8 mouse cellular contexts compared by ENCODE assay signal in the genomic region with DNA sequence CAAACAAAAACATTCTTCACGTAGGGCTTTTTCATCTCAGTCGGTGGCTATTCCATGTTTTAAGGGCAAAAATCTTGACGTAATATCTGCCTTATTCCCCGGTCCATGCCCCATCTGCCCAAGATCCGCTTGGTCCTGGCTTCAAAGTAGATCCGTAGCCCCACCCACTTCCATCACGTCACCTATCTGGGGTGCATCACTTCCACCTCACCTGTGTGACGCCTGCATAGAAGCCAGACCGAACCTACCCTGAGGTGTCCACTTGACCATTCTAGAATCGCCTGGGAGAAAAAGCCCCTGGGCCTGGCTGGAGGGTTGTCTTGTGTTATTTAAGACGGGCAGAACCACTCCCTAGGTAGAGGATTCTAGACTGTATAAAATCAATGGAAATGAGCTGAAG. TPM values are rescaled to one million over a fixed set of nuclear protein-coding genes. Genes with fewer than 3 reads are reported as not detected.
A peak's percentile ranks its signal among the peaks of the same experiment; 100 is the strongest.
DNase-seq lines count a peak whose midpoint lies in the region; ATAC-seq and TF ChIP-seq lines count a peak whose summit lies in the region.

No protein-coding gene starts in this region.

- no peaks in the 10 kb centered on the region for H3K9me3 ChIP-seq in megakaryocyte, embryonic 14.5 days
- no peaks in the 10 kb centered on the region for H3K9me3 ChIP-seq in heart, embryonic 15.5 days (replicated peaks)
- no peaks in the 10 kb centered on the region for H3K9me3 ChIP-seq in stomach, embryonic 14.5 days (ENCODE audit: control insufficient read depth, low read depth, low read length)

- peaks cover 23% of the 10 kb centered on the region for H3K36me3 ChIP-seq in megakaryocyte, embryonic 14.5 days (replicated peaks; ENCODE audit: low read length)
- H3K36me3 ChIP-seq in heart, embryonic 15.5 days: no peaks in the 10 kb centered on the region
- no peaks in the 10 kb centered on the region for H3K36me3 ChIP-seq in liver, adult 2 months (ENCODE audit: control insufficient read depth, insufficient read depth, low read length)
- H3K36me3 ChIP-seq in stomach, embryonic 14.5 days (ENCODE audit: control insufficient read depth, insufficient read depth, low read length): no peaks in the 10 kb centered on the region

- no peak for TF ChIP-seq POLR2A in liver, adult 2 months (IDR thresholded peaks at IDR 0.05; ENCODE audit: extremely low read depth, insufficient read depth, low read length)

- no peak for TF ChIP-seq CTCF in liver, adult 2 months (IDR thresholded peaks at IDR 0.05; ENCODE audit: low read depth, low read length)

- peak; percentile 69 for DNase-seq in cerebellum, adult 8-10 months
- no peak for DNase-seq in liver, adult 2 months (ENCODE audit: extremely low read depth, low read depth, low spot score)
- DNase-seq in ovary, postnatal 36 days (ENCODE audit: low spot score): no peak
- DNase-seq in gastrocnemius, postnatal 4 days (ENCODE audit: low spot score in 2 of 2): no peak

- no peak for ATAC-seq in megakaryocyte, adult 5-6 weeks (ENCODE audit: poor library complexity, severe bottlenecking)
- ATAC-seq in heart, embryonic 15.5 days (replicated peaks; ENCODE audit: insufficient number of reproducible peaks, insufficient read depth, low FRiP score, low read depth): no peak
- ATAC-seq in stomach, embryonic 14.5 days (ENCODE audit: insufficient number of reproducible peaks, insufficient read depth, low FRiP score, low read depth): peak; percentile 33; the same call in 1 of the 2 replicates

- peaks cover 62% of the 10 kb centered on the region for H3K4me1 ChIP-seq in megakaryocyte, embryonic 14.5 days
- H3K4me1 ChIP-seq in heart, embryonic 15.5 days (replicated peaks): peaks cover 37% of the 10 kb centered on the region
- H3K4me1 ChIP-seq in liver, adult 2 months (ENCODE audit: control insufficient read depth, insufficient read depth, low read length): peaks cover 7% of the 10 kb centered on the region
- H3K4me1 ChIP-seq in stomach, embryonic 14.5 days (ENCODE audit: control insufficient read depth, insufficient read depth, low read length): peaks cover 12% of the 10 kb centered on the region

- H3K27me3 ChIP-seq in megakaryocyte, embryonic 14.5 days (replicated peaks): peaks cover 2% of the 10 kb centered on the region
- H3K27me3 ChIP-seq in heart, embryonic 15.5 days: no peaks in the 10 kb centered on the region
- no peaks in the 10 kb centered on the region for H3K27me3 ChIP-seq in liver, adult 2 months (ENCODE audit: control insufficient read depth, insufficient read depth, low read length)
- no peaks in the 10 kb centered on the region for H3K27me3 ChIP-seq in stomach, embryonic 14.5 days (ENCODE audit: control insufficient read depth, insufficient read depth, low read length)

- WGBS in heart, embryonic 15.5 days: 30% methylated on average over 11 of the region's 11 CpGs
- WGBS in liver, adult 2 months: 42% methylated on average over 11 of the region's 11 CpGs
- WGBS in stomach, embryonic 14.5 days: 33% methylated on average over 11 of the region's 11 CpGs

- peaks cover 22% of the 10 kb centered on the region; the same call in 1 of the 2 replicates for H3K79me2 ChIP-seq in liver, adult 2 months (ENCODE audit: control insufficient read depth, insufficient read depth, low read length)

- peak overlapping the region; percentile 43; the same call in 1 of the 2 replicates for H3K9ac ChIP-seq in heart, embryonic 15.5 days
- peak overlapping the region; percentile 3; the same call in 1 of the 2 replicates for H3K9ac ChIP-seq in liver, adult 2 months (ENCODE audit: low read depth, low read length)
- H3K9ac ChIP-seq in stomach, embryonic 14.5 days (replicated peaks; ENCODE audit: low read depth, low read length): no peak overlapping the region

- peak overlapping the region; percentile 80 for H3K4me2 ChIP-seq in heart, embryonic 15.5 days
- H3K4me2 ChIP-seq in stomach, embryonic 14.5 days (replicated peaks; ENCODE audit: low read depth, low read length): peak overlapping the region; percentile 49

- peak overlapping the region; percentile 90 for H3K27ac ChIP-seq in heart, embryonic 15.5 days
- H3K27ac ChIP-seq in liver, adult 2 months (replicated peaks; ENCODE audit: insufficient read depth, low read depth, low read length): no peak overlapping the region
- H3K27ac ChIP-seq in stomach, embryonic 14.5 days (ENCODE audit: low read length): peak overlapping the region; percentile 61

- peak overlapping the region; percentile 97 for H3K4me3 ChIP-seq in megakaryocyte, embryonic 14.5 days (replicated peaks)
- peak overlapping the region; percentile 93 for H3K4me3 ChIP-seq in heart, embryonic 15.5 days
- no peak overlapping the region for H3K4me3 ChIP-seq in liver, adult 2 months (ENCODE audit: insufficient read depth, low read depth, low read length)
- peak overlapping the region; percentile 93 for H3K4me3 ChIP-seq in stomach, embryonic 14.5 days (ENCODE audit: low read depth, low read length)

RNA-seq across cellular contexts. Expression of gene Xpnpep1, which starts 0.9 kb away (rescaled TPM):
- 183 and 184 TPM in 2 replicates for polyA plus RNA-seq in megakaryocyte, embryonic 14.5 days (2012; ENCODE audit: insufficient read depth, low replicate concordance)
- 46.3 and 52.5 TPM in 2 replicates for total RNA-seq in megakaryocyte, adult 5-6 weeks (2015)
- total RNA-seq in megakaryocyte, adult 5-6 weeks (2017): 57.8 and 60.2 TPM in 2 replicates
- polyA plus RNA-seq in heart, embryonic 15.5 days (2015; fragmentation: Nextera tagmentation; extraction: Ambion mirVana): 128 and 135 TPM in 2 replicates
- 38.3 and 38.4 TPM in 2 replicates for total RNA-seq in liver, adult 2 months (2014; rRNA removed)
- polyA plus RNA-seq in liver, adult 2 months (2012; rRNA removed): 37.1 and 38.8 TPM in 2 replicates
- polyA plus RNA-seq in stomach, embryonic 14.5 days (2014; fragmentation: Nextera tagmentation; extraction: Ambion mirVana): 157 TPM in 2 replicates
- 10 to 100 TPM; 85.3 to 91.8 TPM for total RNA-seq in gastrocnemius, postnatal 4 days (2021)
